Mouse (Mus musculus): ENCODE results near the gene Tmem184b. TPM values are rescaled to one million over a fixed set of nuclear protein-coding genes. Genes with fewer than 3 reads are reported as not detected.

Gene Tmem184b
- polyA plus RNA-seq, 1 experiment from 2014 or later, result 42.4 TPM

- H3K4me1 ChIP-seq (ENCODE audit: control insufficient read depth, insufficient read depth, low read depth, low read length), result peaks cover 23% of the 10 kb centered on the region
- no peaks in the 10 kb centered on the region for H3K36me3 ChIP-seq (ENCODE audit: control insufficient read depth, insufficient read depth, low read length)
- 80% methylated on average over 6 of the region's 6 CpGs for WGBS
- H3K9ac ChIP-seq (ENCODE audit: low read depth, low read length), result no peak overlapping the region
- H3K27ac ChIP-seq (ENCODE audit: low read depth, low read length), result no peak overlapping the region
- H3K4me2 ChIP-seq (ENCODE audit: low read length), result peak overlapping the region; percentile 20; the same call in 1 of the 2 replicates
- no peaks in the 10 kb centered on the region for H3K27me3 ChIP-seq (replicated peaks; ENCODE audit: control insufficient read depth, insufficient read depth, low read length)
- ATAC-seq, result no peak
- no peak overlapping the region for H3K4me3 ChIP-seq (ENCODE audit: low read length)
- H3K9me3 ChIP-seq (ENCODE audit: control insufficient read depth, low read length), result no peaks in the 10 kb centered on the region
These were observed 8.1 kb downstream of the Tmem184b start for GRCm38 (mm10) chr15:79395281-79395680.

GRCm38 (mm10) chr15:79394842-79395241, 8.5 kb downstream of the Tmem184b start:
- Histone ChIP-seq H3K9ac (ENCODE audit: low read depth, low read length) (no peak overlapping the region), H3K27ac (ENCODE audit: low read depth, low read length) (no peak overlapping the region), H3K27me3 (replicated peaks; ENCODE audit: control insufficient read depth, insufficient read depth, low read length) (no peaks in the 10 kb centered on the region), H3K4me1 (ENCODE audit: control insufficient read depth, insufficient read depth, low read depth, low read length) (peaks cover 19% of the 10 kb centered on the region), H3K4me2 (ENCODE audit: low read length) (no peak overlapping the region), H3K36me3 (ENCODE audit: control insufficient read depth, insufficient read depth, low read length) (no peaks in the 10 kb centered on the region), H3K4me3 (ENCODE audit: low read length) (no peak overlapping the region), H3K9me3 (ENCODE audit: control insufficient read depth, low read length) (no peaks in the 10 kb centered on the region)
- 88% methylated on average over 4 of the region's 4 CpGs for WGBS
- no peak for ATAC-seq

- no peak overlapping the region for H3K27ac ChIP-seq (ENCODE audit: low read depth, low read length)
- WGBS, result 81% methylated on average over 6 of the region's 6 CpGs
These were observed 10.3 kb downstream of the Tmem184b start for GRCm38 (mm10) chr15:79393101-79393500.

GRCm38 (mm10) chr15:79392527-79392926, 10.8 kb downstream of the Tmem184b start:
- H3K27me3 ChIP-seq (replicated peaks; ENCODE audit: control insufficient read depth, insufficient read depth, low read length), result no peaks in the 10 kb centered on the region
- no peaks in the 10 kb centered on the region for H3K9me3 ChIP-seq (ENCODE audit: control insufficient read depth, low read length)
- no peak overlapping the region for H3K4me3 ChIP-seq (ENCODE audit: low read length)
- H3K9ac ChIP-seq (ENCODE audit: low read depth, low read length), result no peak overlapping the region
- no peak for ATAC-seq
- 90% methylated on average over 5 of the region's 5 CpGs for WGBS
- H3K27ac ChIP-seq (ENCODE audit: low read depth, low read length), result no peak overlapping the region
- no peak overlapping the region for H3K4me2 ChIP-seq (ENCODE audit: low read length)
- no peaks in the 10 kb centered on the region for H3K36me3 ChIP-seq (ENCODE audit: control insufficient read depth, insufficient read depth, low read length)
- H3K4me1 ChIP-seq (ENCODE audit: control insufficient read depth, insufficient read depth, low read depth, low read length), result peaks cover 13% of the 10 kb centered on the region

More at GRCm38 (mm10) chr15:79393101-79393500, 10.3 kb downstream of the Tmem184b start:
- Histone ChIP-seq H3K27me3 (replicated peaks; ENCODE audit: control insufficient read depth, insufficient read depth, low read length) (no peaks in the 10 kb centered on the region), H3K4me2 (ENCODE audit: low read length) (no peak overlapping the region), H3K4me3 (ENCODE audit: low read length) (no peak overlapping the region), H3K9ac (ENCODE audit: low read depth, low read length) (no peak overlapping the region), H3K9me3 (ENCODE audit: control insufficient read depth, low read length) (no peaks in the 10 kb centered on the region), H3K4me1 (ENCODE audit: control insufficient read depth, insufficient read depth, low read depth, low read length) (peaks cover 13% of the 10 kb centered on the region), H3K36me3 (ENCODE audit: control insufficient read depth, insufficient read depth, low read length) (no peaks in the 10 kb centered on the region)
- no peak for ATAC-seq

GRCm38 (mm10) chr15:79391447-79392093, 11.8 kb downstream of the Tmem184b start:
- Histone ChIP-seq H3K36me3 (ENCODE audit: control insufficient read depth, insufficient read depth, low read length) (no peaks in the 10 kb centered on the region), H3K4me2 (ENCODE audit: low read length) (no peak overlapping the region), H3K4me3 (ENCODE audit: low read length) (no peak overlapping the region), H3K9ac (ENCODE audit: low read depth, low read length) (no peak overlapping the region), H3K27ac (ENCODE audit: low read depth, low read length) (peak overlapping the region; percentile 25; the same call in 1 of the 2 replicates), H3K27me3 (replicated peaks; ENCODE audit: control insufficient read depth, insufficient read depth, low read length) (no peaks in the 10 kb centered on the region), H3K4me1 (ENCODE audit: control insufficient read depth, insufficient read depth, low read depth, low read length) (peaks cover 13% of the 10 kb centered on the region), H3K9me3 (ENCODE audit: control insufficient read depth, low read length) (no peaks in the 10 kb centered on the region)
- peak; percentile 58 for ATAC-seq
- 42% methylated on average over 7 of the region's 7 CpGs for WGBS

GRCm38 (mm10) chr15:79390434-79390833, 12.9 kb downstream of the Tmem184b start:
- no peaks in the 10 kb centered on the region for H3K9me3 ChIP-seq (ENCODE audit: control insufficient read depth, low read length)
- H3K36me3 ChIP-seq (ENCODE audit: control insufficient read depth, insufficient read depth, low read length), result no peaks in the 10 kb centered on the region
- peaks cover 13% of the 10 kb centered on the region for H3K4me1 ChIP-seq (ENCODE audit: control insufficient read depth, insufficient read depth, low read depth, low read length)
- no peak for ATAC-seq
- H3K4me2 ChIP-seq (ENCODE audit: low read length), result no peak overlapping the region
- H3K27ac ChIP-seq (ENCODE audit: low read depth, low read length), result no peak overlapping the region
- no peak overlapping the region for H3K4me3 ChIP-seq (ENCODE audit: low read length)
- no peaks in the 10 kb centered on the region for H3K27me3 ChIP-seq (replicated peaks; ENCODE audit: control insufficient read depth, insufficient read depth, low read length)
- no peak overlapping the region for H3K9ac ChIP-seq (ENCODE audit: low read depth, low read length)
- 77% methylated on average over 6 of the region's 6 CpGs for WGBS

GRCm38 (mm10) chr15:79388171-79388570, 15.2 kb downstream of the Tmem184b start:
- Histone ChIP-seq H3K27me3 (replicated peaks; ENCODE audit: control insufficient read depth, insufficient read depth, low read length) (no peaks in the 10 kb centered on the region), H3K9me3 (ENCODE audit: control insufficient read depth, low read length) (no peaks in the 10 kb centered on the region), H3K36me3 (ENCODE audit: control insufficient read depth, insufficient read depth, low read length) (no peaks in the 10 kb centered on the region), H3K9ac (ENCODE audit: low read depth, low read length) (no peak overlapping the region), H3K27ac (ENCODE audit: low read depth, low read length) (no peak overlapping the region), H3K4me1 (ENCODE audit: control insufficient read depth, insufficient read depth, low read depth, low read length) (peaks cover 13% of the 10 kb centered on the region), H3K4me2 (ENCODE audit: low read length) (no peak overlapping the region), H3K4me3 (ENCODE audit: low read length) (no peak overlapping the region)
- no peak for ATAC-seq
- 78% methylated on average over 6 of the region's 6 CpGs for WGBS

GRCm38 (mm10) chr15:79387611-79388010, 15.8 kb downstream of the Tmem184b start:
- no peak overlapping the region for H3K4me3 ChIP-seq (ENCODE audit: low read length)
- no peaks in the 10 kb centered on the region for H3K36me3 ChIP-seq (ENCODE audit: control insufficient read depth, insufficient read depth, low read length)
- ATAC-seq, result no peak
- H3K9me3 ChIP-seq (ENCODE audit: control insufficient read depth, low read length), result no peaks in the 10 kb centered on the region
- no peak overlapping the region for H3K4me2 ChIP-seq (ENCODE audit: low read length)
- H3K27me3 ChIP-seq (replicated peaks; ENCODE audit: control insufficient read depth, insufficient read depth, low read length), result no peaks in the 10 kb centered on the region
- H3K9ac ChIP-seq (ENCODE audit: low read depth, low read length), result no peak overlapping the region
- 88% methylated on average over 7 of the region's 7 CpGs for WGBS
- no peak overlapping the region for H3K27ac ChIP-seq (ENCODE audit: low read depth, low read length)
- H3K4me1 ChIP-seq (ENCODE audit: control insufficient read depth, insufficient read depth, low read depth, low read length), result peaks cover 11% of the 10 kb centered on the region

GRCm38 (mm10) chr15:79387081-79387480, 16.3 kb downstream of the Tmem184b start:
- no peak for ATAC-seq
- Histone ChIP-seq H3K36me3 (ENCODE audit: control insufficient read depth, insufficient read depth, low read length) (no peaks in the 10 kb centered on the region), H3K4me2 (ENCODE audit: low read length) (no peak overlapping the region), H3K4me1 (ENCODE audit: control insufficient read depth, insufficient read depth, low read depth, low read length) (peaks cover 8% of the 10 kb centered on the region), H3K27ac (ENCODE audit: low read depth, low read length) (no peak overlapping the region), H3K9me3 (ENCODE audit: control insufficient read depth, low read length) (no peaks in the 10 kb centered on the region), H3K27me3 (replicated peaks; ENCODE audit: control insufficient read depth, insufficient read depth, low read length) (no peaks in the 10 kb centered on the region), H3K9ac (ENCODE audit: low read depth, low read length) (no peak overlapping the region), H3K4me3 (ENCODE audit: low read length) (no peak overlapping the region)
- WGBS, result 60% methylated on average over 6 of the region's 6 CpGs

All from hindbrain, embryonic 16.5 days (tissue).